Mouse (Mus musculus) small intestine, adult 2 months (tissue): ENCODE data around the gene Ascl3. TPM values are rescaled to one million over a fixed set of nuclear protein-coding genes. Genes with fewer than 3 reads are reported as not detected.

Experiments used
- H3K27ac ChIP-seq: fragments of 200-500 bp; 2 replicates; pipeline ENCODE4 v1.5.1; 2012; ENCODE audit warnings: low read depth, low read length, control low read depth, inconsistent platforms; ENCODE audit not compliant: insufficient read depth
- H3K27me3 ChIP-seq: fragments of 200-500 bp; 2 replicates; pipeline ENCODE4 v1.6.1; 2012; ENCODE audit warnings: mild to moderate bottlenecking, moderate library complexity, low read length, inconsistent platforms; ENCODE audit not compliant: control insufficient read depth, insufficient read depth
- H3K36me3 ChIP-seq: fragments of 200-500 bp; 2 replicates; pipeline ENCODE4 v1.6.1; 2012; ENCODE audit warnings: mild to moderate bottlenecking, low read length, control low read depth, inconsistent platforms; ENCODE audit not compliant: control insufficient read depth, insufficient read depth
- H3K4me1 ChIP-seq: fragments of 200-500 bp; 2 replicates; pipeline ENCODE4 v1.6.1; 2012; ENCODE audit warnings: low read length, inconsistent platforms, mixed read lengths; ENCODE audit not compliant: control insufficient read depth, insufficient read depth, insufficient read length
- H3K4me3 ChIP-seq: fragments of 200-500 bp; 2 replicates; pipeline ENCODE4 v1.5.1; 2012; ENCODE audit warnings: low read depth, mild to moderate bottlenecking, control low read depth, inconsistent platforms, low read length, moderate library complexity
- CTCF ChIP-seq: fragments of 200-500 bp; IDR thresholded peaks from 2 replicates; pipeline ENCODE4 v1.5.1; 2012; ENCODE audit warnings: low read depth, mild to moderate bottlenecking, control low read depth, inconsistent platforms, low read length, moderate library complexity, mixed read lengths; ENCODE audit not compliant: insufficient replicate concordance, insufficient read length; ENCODE audit errors: extremely low read depth
- POLR2A ChIP-seq: fragments of 200-500 bp; IDR thresholded peaks from 2 replicates; pipeline ENCODE4 v1.6.1; 2012; ENCODE audit warnings: low read depth, mild to moderate bottlenecking, control low read depth, inconsistent platforms, low read length, moderate library complexity
- WGBS: fragments of 180-500 bp; shearing (Covaris S2); methylation state at CpG from one replicate; pipeline ENCODE4 v1.1.7; 2018; 5-methylcytosine and 5-hydroxymethylcytosine counted together
- polyA plus RNA-seq: library from polyadenylated mRNA; depleted of rRNA; stranded (reverse); fragments of >200 nt; gene quantifications from 2 replicates; pipeline ENCODE4 v1.2.3, GENCODE M21; 2012; rRNA removed

The Ascl3 gene
- polyA plus RNA-seq, 1 experiment: 1.0 TPM

- Histone ChIP-seq H3K36me3 (no peaks in the 10 kb centered on the region), H3K27me3 (no peaks in the 10 kb centered on the region), H3K4me1 (no peaks in the 10 kb centered on the region), H3K4me3 (no peak overlapping the region), H3K27ac (no peak overlapping the region)
- WGBS: 84% methylated on average over 1 of the region's 1 CpGs
- no peak for TF ChIP-seq POLR2A
- no peak for TF ChIP-seq CTCF
Measured at GRCm38 (mm10) chr7:109680879-109681278, 50.6 kb downstream of the Ascl3 start.

GRCm38 (mm10) chr7:109680284-109680683 is 51.2 kb downstream of the Ascl3 start:
- 86% methylated on average over 2 of the region's 2 CpGs for WGBS
- H3K4me3 ChIP-seq: no peak overlapping the region
- TF ChIP-seq CTCF (no peak), POLR2A (no peak)
- no peaks in the 10 kb centered on the region for H3K27me3 ChIP-seq
- H3K4me1 ChIP-seq: no peaks in the 10 kb centered on the region
- no peak overlapping the region for H3K27ac ChIP-seq
- no peaks in the 10 kb centered on the region for H3K36me3 ChIP-seq

Other genes starting within 250 kb of the Ascl3 start
- gene Trim66, start 223.6 kb downstream of the Ascl3 start, polyA plus RNA-seq: 0.03 TPM in 1 of 2 replicates, not detected in the other
- 232 and 339 TPM in 2 replicates for gene Rpl27a, start 212.6 kb downstream of the Ascl3 start, polyA plus RNA-seq
- gene St5, start 28.1 kb downstream of the Ascl3 start, polyA plus RNA-seq: 24.8 and 37.7 TPM in 2 replicates
- 2.7 and 4.3 TPM in 2 replicates for gene Akip1, start 28.0 kb downstream of the Ascl3 start, polyA plus RNA-seq
- gene BC051019, start 7.9 kb downstream of the Ascl3 start, polyA plus RNA-seq: not detected in 2 replicates
- gene Tmem9b, start 21.1 kb upstream of the Ascl3 start, polyA plus RNA-seq: 26.4 and 53.9 TPM in 2 replicates
- gene Nrip3, start 50.3 kb upstream of the Ascl3 start, polyA plus RNA-seq: 0.04 and 1.1 TPM in 2 replicates
- 1.2 and 1.6 TPM in 2 replicates for gene Scube2, start 134.0 kb upstream of the Ascl3 start, polyA plus RNA-seq
- gene Dennd5a, start 228.7 kb upstream of the Ascl3 start, polyA plus RNA-seq: 8.6 and 11.7 TPM in 2 replicates